Mouse (Mus musculus): ENCODE data around the gene Ank2. TPM values are rescaled to one million over a fixed set of nuclear protein-coding genes. Genes with fewer than 3 reads are reported as not detected.
A peak's percentile ranks its signal among the peaks of the same experiment; 100 is the strongest.

Ank2 gene
- total RNA-seq, 2 experiments from 2014 or later = 730 to 767 TPM

- Histone ChIP-seq H3K27ac (peak overlapping the region; percentile 80), H3K4me3 (no peak overlapping the region)
- no peak for DNase-seq (ENCODE audit: low spot score in 2 of 2)
- TF ChIP-seq CTCF (conservative IDR thresholded peaks at IDR 0.05) = no peak
Observed at GRCm38 (mm10) chr3:127172697-127173096, 326.5 kb downstream of the Ank2 start.

GRCm38 (mm10) chr3:127170246-127170645 lies 328.9 kb downstream of the Ank2 start:
- Histone ChIP-seq H3K4me3 (no peak overlapping the region), H3K27ac (0 out of 2 replicates have a peak overlapping the region, but pooled peaks have one; percentile 20)
- no peak for TF ChIP-seq CTCF (conservative IDR thresholded peaks at IDR 0.05)
- DNase-seq (ENCODE audit: low spot score in 2 of 2) = no peak

GRCm38 (mm10) chr3:127169114-127169513 lies 330.0 kb downstream of the Ank2 start:
- Histone ChIP-seq H3K4me3 (no peak overlapping the region), H3K27ac (peak overlapping the region; percentile 15; the same call in 1 of the 2 replicates)
- DNase-seq (ENCODE audit: low spot score in 2 of 2) = no peak
- TF ChIP-seq CTCF (conservative IDR thresholded peaks at IDR 0.05) = no peak

GRCm38 (mm10) chr3:127163749-127164148 lies 335.4 kb downstream of the Ank2 start:
- no peak for DNase-seq (ENCODE audit: low spot score in 2 of 2)
- Histone ChIP-seq H3K4me3 (no peak overlapping the region), H3K27ac (peak overlapping the region; percentile 96)
- TF ChIP-seq CTCF (conservative IDR thresholded peaks at IDR 0.05) = no peak

- peak; percentile 71 to 73 for DNase-seq (ENCODE audit: low spot score in 2 of 2)
- Histone ChIP-seq H3K27ac (peak overlapping the region; percentile 96), H3K4me3 (peak overlapping the region; percentile 85)
- no peak for TF ChIP-seq CTCF (conservative IDR thresholded peaks at IDR 0.05)
Observed at GRCm38 (mm10) chr3:127161998-127162712, 337.0 kb downstream of the Ank2 start.

GRCm38 (mm10) chr3:127161085-127161837 lies 337.9 kb downstream of the Ank2 start:
- no peak for DNase-seq (ENCODE audit: low spot score in 2 of 2)

GRCm38 (mm10) chr3:127157706-127158105 lies 341.4 kb downstream of the Ank2 start:
- H3K4me3 ChIP-seq = peak overlapping the region; percentile 85; the same call in 1 of the 2 replicates
- no peak for DNase-seq (ENCODE audit: low spot score in 2 of 2)
- H3K27ac ChIP-seq = peak overlapping the region; percentile 96; the same call in 1 of the 2 replicates
- TF ChIP-seq CTCF (conservative IDR thresholded peaks at IDR 0.05) = no peak

More at GRCm38 (mm10) chr3:127161085-127161837, 337.9 kb downstream of the Ank2 start:
- Histone ChIP-seq H3K4me3 (peak overlapping the region; percentile 85), H3K27ac (peak overlapping the region; percentile 96)
- TF ChIP-seq CTCF (conservative IDR thresholded peaks at IDR 0.05) = no peak

GRCm38 (mm10) chr3:127156080-127156479 lies 343.1 kb downstream of the Ank2 start:
- peak overlapping the region; percentile 30 for H3K4me3 ChIP-seq
- peak in 1 of 2 experiments; percentile 46 for DNase-seq (ENCODE audit: low spot score in 2 of 2)
- TF ChIP-seq CTCF (conservative IDR thresholded peaks at IDR 0.05) = no peak
- peak overlapping the region; percentile 96 for H3K27ac ChIP-seq

GRCm38 (mm10) chr3:127153861-127154260 lies 345.3 kb downstream of the Ank2 start:
- Histone ChIP-seq H3K27ac (peak overlapping the region; percentile 3; the same call in 1 of the 2 replicates), H3K4me3 (no peak overlapping the region)
- no peak for TF ChIP-seq CTCF (conservative IDR thresholded peaks at IDR 0.05)
- DNase-seq (ENCODE audit: low spot score in 2 of 2) = no peak

GRCm38 (mm10) chr3:127153443-127153842 lies 345.7 kb downstream of the Ank2 start:
- no peak for DNase-seq (ENCODE audit: low spot score in 2 of 2)
- no peak for TF ChIP-seq CTCF (conservative IDR thresholded peaks at IDR 0.05)
- Histone ChIP-seq H3K4me3 (no peak overlapping the region), H3K27ac (peak overlapping the region; percentile 3; the same call in 1 of the 2 replicates)

GRCm38 (mm10) chr3:127148648-127149047 lies 350.5 kb downstream of the Ank2 start:
- Histone ChIP-seq H3K4me3 (no peak overlapping the region), H3K27ac (no peak overlapping the region)
- TF ChIP-seq CTCF (conservative IDR thresholded peaks at IDR 0.05) = no peak
- no peak for DNase-seq (ENCODE audit: low spot score in 2 of 2)

GRCm38 (mm10) chr3:127140590-127140989 lies 358.6 kb downstream of the Ank2 start:
- DNase-seq (ENCODE audit: low spot score in 2 of 2) = no peak
- Histone ChIP-seq H3K4me3 (no peak overlapping the region), H3K27ac (no peak overlapping the region)
- no peak for TF ChIP-seq CTCF (conservative IDR thresholded peaks at IDR 0.05)

- Histone ChIP-seq H3K4me3 (no peak overlapping the region), H3K27ac (peak overlapping the region; percentile 11; the same call in 1 of the 2 replicates)
- no peak for DNase-seq (ENCODE audit: low spot score in 2 of 2)
- no peak for TF ChIP-seq CTCF (conservative IDR thresholded peaks at IDR 0.05)
Observed at GRCm38 (mm10) chr3:127139638-127140037, 359.5 kb downstream of the Ank2 start.
